Mouse (Mus musculus) brain, embryonic 14.5 days (tissue): ENCODE measurements at regions not wholly inside any gene's neighbourhood (a gene's known extent, or its start where the extent isn't known, plus 50 kb on each side); places are given as distances from the start of the nearest gene placed in this dataset.

Experiments used
- CTCF ChIP-seq: fragments of 200-500 bp; IDR thresholded peaks from 2 replicates; pipeline ENCODE4 v1.5.1; 2012; ENCODE audit warnings: inconsistent platforms, mild to moderate bottlenecking, moderate library complexity, borderline replicate concordance; ENCODE audit not compliant: insufficient read depth, insufficient read length; ENCODE audit errors: extremely low read depth
- POLR2A ChIP-seq: fragments of 200-500 bp; IDR thresholded peaks from 2 replicates; pipeline ENCODE4 v1.6.1; 2012; ENCODE audit warnings: mild to moderate bottlenecking, inconsistent platforms, borderline replicate concordance; ENCODE audit not compliant: poor library complexity, insufficient read depth, insufficient read length, severe bottlenecking; ENCODE audit errors: extremely low read depth

- TF ChIP-seq POLR2A = no peak
- no peak for TF ChIP-seq CTCF
Observed at GRCm38 (mm10) chr17:85818098-85818855, 130.2 kb upstream of the Six2 start.
